Mouse (Mus musculus): ENCODE data around the gene Srsf5.
A peak's percentile ranks its signal among the peaks of the same experiment; 100 is the strongest.
"Not testable (repeated sequence)": the region's sequence is repeated elsewhere in the genome, so short reads cannot be mapped to it uniquely, and the experiment has no call there.

Srsf5 gene

DNA sequence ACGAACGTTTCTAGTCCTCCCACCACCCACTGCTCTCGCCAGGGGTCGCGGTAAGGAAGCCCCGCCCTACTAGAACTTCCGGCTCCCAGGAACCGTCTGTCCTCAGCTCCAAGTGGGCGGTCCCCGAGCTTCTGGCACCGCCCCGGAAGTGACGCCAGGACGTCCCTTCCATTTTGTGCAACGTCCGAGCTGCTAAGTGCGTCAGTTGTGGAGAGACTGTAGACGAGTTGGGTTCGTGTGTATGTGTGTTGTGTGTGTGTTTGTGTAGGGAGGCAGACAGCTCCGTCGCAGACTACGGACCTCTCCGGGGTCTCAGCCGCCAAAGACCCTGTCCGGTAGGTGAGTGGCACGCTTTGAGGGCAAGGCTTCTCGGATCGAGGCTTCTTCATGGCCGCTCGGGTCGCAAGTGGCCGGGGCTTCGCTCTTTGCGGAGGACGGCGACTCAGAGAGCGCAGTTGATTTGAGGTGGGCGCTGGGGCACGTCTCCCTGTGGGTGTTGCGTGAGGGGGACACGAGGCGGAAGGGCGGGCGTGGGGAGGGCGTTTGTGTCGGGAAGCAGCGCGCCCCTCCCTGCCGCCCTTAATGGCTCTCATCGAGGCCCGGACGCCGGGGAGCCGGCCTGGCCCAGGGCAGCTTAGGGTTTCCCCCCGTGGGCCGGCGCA, at the start of gene Srsf5:
Gene Srsf5, plus strand, starts transcription at position 171 of the 662 bp plus-strand sequence.
- DNase-seq, result peak; percentile 97 to 98

DNA sequence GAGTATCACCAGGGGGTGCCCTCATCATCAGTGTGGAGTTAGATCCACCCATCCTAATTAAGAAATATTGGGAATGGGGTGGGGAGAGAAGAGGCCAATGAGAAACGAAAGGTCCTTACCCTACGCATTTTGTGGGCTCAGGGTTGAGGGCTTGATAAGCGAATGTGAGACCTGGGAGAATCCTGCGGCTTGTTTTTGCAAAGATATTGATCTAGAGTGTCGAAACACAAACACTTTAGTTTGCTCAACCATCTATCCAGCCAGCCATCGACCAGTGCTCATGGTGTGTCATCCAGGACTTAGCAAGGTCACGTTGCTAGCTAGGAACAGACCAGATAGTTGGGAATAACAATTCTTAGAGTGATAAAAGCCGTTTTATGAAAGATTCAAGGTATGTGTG, 35.7 kb upstream of the Srsf5 start:
- DNase-seq, result no peak

DNA sequence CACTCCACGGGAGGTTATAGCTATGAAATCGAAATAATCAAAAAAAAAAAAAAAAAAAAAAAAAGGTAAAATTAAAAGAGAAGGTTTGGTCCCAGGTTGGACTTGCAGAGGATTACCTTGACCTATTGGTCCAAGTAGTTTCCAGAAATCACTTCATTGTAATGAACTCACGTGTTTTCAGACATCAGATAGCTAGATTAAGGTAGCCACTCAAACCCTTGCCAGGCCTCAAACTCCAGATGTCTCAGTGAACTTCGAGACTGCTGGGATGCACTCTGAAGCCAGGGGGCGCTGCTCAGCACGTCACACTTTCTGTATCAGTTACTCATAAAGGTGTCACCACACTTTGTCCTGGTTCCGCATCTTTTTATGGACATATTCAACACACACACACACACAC, 27.5 kb upstream of the Srsf5 start:
- peak in 1 of 2 experiments; percentile 63 for DNase-seq

DNA sequence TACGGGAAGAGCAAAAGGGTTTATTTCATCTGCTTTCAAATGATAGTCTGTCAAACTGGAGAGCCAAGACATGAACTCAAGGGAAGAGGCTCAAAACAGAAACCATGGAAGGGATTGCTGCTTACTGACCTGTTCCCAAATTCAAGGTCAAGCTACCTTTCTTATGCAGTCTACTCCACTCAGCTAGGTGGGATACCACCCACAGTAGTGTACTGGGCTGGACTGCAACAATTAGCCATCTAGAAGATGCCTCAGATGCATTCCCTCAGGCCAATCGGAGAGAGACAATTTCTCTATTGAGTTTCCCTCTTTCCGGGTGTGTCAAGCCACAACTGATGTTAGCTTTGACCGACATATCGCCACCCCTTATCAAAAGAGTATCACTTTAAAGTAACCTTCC, 24.0 kb upstream of the Srsf5 start:
- no peak for DNase-seq

DNA sequence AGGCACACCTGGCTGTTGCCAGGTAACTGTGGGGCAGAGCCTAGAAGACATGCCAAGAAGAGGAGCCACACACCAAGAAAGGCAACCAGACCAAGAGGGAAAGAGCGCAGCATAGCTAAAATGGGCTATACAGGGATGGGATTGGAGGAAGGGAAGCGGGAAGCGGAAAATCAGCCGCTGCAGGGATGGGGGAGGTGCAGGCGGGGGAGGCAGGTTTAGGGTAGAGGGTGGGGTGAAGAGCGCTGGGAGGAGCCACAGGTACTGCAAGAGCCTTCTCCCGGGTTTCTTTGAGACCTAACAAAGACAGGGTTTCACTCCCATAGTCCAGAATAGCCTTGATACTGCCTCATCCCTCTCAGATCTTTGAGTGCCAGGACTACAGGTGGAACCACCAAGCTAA, 22.4 kb upstream of the Srsf5 start:
- peak; percentile 14 to 59 for DNase-seq

DNA sequence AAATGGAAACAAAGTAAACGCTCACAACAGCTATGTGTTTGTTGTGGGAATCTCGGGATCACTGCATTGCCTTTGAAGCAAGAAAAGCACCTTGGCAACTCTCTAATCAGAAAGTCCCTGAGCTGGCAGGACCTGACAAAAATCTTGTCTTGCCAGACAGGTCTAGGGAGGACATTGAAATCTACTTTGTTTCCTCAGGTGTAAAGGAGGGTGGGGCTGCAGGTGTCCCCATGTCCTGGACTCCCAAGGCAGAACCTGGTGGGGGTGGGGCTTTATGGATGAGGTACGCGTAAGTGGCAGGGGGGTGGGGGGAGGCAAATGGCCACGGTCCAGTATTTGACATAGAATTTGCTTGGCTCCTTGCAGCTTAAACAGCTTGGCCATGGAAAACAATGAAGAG, 21.7 kb upstream of the Srsf5 start:
- DNase-seq, result peak; percentile 19 to 37

DNA sequence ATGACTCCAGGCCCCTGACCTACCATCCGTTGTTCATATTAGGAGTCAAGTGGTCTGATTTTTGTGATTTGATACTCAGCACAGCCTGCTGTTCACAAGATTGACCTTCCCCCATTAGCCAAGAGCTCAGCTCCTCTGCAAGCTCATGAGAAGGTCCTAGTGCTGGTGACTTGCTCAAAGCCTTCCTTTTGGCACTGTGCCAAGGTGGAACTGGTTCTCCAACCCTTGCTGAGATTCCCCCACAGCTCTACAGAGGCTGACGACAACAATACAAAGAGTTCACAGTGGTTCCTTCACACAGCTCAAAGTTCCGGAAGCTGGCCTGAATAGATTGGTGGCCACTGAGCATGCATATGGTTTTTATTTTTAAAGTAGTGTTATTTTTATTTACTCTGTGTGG, 21.1 kb upstream of the Srsf5 start:
- peak; percentile 59 to 65 for DNase-seq

DNA sequence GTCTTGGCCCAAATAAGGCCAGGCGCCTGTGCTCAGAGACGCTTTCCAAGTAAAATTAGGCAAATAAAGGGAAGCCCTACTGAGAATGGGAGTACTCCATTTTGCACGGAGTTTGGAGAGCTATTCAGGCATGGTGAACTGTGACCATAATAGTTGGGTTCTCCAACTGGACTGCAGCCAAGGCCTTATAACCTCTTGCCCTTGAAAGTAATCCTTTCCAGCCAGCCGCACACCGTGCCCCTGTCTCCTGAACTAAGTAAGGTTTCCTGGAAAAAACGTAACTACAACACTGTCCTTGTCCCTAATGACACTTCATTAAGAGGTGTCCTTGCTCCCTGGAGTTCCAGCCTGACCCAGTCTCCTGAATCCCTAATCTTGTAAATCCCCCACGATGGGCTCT, 19.4 kb upstream of the Srsf5 start:
- DNase-seq, result peak; percentile 88 to 91

DNA sequence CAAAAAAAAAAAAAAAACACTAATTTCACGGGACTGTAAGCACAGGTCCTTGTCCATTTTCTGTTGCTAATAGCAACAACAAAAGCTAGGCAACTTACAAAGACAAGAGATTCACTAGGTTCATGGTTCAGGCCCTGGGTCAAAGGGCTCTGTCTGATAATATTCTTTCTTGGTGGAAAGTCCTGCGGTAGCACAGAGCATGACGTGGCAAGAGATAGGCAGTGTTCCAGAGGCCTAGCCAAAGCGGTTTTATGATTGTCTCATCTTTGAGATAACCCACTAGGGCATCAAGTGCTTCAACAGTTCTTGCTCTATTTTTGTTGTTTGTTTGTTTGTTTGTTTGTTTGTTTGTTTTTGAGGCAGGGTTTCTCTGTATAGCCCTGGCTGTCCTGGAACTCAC, 18.8 kb upstream of the Srsf5 start:
- no peak for DNase-seq

DNA sequence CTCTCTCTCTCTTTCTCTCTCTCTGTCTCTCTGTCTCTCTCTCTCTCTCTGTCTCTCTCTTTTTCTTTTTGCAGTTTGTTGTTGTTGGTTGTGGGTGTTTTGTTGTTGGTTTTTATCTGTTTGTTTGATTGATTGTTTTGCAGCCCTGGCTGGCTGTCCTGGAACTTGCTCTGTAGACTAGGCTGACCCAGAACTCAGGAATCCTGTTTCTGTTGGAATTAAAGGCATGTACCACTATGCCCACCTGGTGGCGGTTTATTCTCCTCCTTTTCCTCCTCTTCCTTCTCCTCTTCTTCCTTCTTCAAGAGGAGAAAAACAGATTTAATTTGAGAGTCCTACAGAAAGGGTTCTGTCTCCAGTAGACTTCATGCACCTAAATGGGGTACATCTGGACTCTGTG, 17.8 kb upstream of the Srsf5 start:
- DNase-seq, result no peak

DNA sequence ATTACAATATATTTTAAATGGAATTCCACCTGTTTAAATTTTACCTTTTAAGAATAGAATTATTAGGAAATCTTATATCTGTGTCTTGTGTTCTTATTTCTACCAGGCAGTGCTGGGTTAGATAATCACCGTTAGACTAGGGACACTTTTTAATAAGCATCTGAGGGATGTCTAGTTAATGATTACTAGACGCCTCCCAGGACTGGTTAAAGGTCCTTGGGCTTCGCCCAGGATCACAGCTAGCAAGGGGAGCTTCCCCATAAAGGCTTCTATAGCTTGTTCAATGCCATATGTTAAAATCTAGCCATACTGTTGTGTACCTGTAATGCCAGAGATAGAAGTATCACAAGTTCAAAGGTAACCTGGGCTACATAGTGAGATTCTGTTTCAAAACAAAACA, 16.4 kb upstream of the Srsf5 start:
- DNase-seq, result peak; percentile 40 to 63

DNA sequence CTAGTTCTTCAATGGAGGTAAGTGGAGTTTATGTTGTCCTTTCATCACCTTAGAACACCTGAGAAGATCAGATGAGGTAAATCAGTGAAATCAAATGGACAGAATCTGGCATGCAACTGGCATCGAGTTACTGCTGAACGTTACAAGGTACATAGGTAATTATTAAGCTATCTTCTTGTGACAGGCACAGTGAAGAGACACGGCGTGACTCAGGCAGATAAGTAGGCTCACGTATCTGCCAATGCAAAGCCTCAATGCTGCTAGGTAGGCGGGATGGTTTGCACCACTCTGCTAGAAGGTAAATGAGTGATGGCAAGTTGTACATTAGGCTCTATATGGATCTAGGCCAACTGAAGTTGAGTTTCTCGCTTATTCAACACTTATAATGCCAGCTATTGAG, 15.2 kb upstream of the Srsf5 start:
- DNase-seq, result peak; percentile 45 to 84

DNA sequence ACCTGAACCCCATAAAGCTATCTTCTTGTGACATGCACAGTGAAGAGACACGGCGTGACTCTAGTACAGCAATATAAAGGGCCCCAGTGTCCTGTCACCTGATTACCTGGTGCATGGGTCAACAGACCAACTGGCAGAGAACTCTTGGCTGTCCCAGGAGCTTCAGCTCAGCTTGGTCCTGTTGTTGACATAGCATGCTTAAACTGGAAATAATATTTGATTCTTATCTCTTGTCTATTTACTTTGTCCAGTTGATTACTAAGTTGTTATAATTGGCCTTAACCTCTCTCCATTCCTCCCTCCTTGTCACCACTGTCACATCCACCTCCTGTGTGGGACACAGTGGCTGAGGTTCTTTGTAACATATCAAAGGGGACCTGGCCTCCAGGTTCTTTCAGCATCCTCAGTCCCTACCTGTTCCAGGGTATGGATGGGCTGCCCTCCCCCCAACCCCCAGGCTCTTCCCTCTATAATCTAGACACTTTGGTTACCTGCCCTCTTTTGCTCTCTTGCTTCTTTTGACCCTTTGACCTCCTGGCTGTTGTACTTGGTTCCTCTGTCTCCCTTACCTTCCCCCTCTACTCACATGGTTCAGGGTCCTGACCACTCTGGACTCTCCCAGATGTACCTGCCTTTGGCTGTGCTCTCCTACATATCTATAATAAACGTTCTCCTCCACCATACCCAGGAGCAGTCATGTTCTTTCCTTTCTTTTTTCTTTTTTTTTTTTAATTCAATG, 13.7 kb upstream of the Srsf5 start:
- DNase-seq, result no peak

DNA sequence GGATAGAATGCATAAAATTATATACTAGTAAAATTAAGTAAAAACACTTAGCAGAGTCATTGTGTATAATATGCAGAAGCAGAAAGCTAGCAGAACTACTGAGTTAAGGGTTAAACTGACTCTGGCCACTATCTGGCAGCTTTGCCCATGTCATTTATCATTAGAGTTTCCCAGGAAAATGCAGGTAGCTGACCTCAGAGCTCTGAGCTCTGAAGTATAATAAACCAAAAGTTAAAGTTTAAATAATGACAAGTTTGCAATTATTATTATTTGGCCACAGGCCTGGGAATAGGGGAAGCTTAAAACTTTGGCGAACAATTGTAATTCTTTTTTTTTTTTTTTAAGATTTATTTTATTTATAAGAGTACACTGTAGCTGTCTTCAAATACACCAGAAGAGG, 12.4 kb upstream of the Srsf5 start:
- DNase-seq, result no peak

DNA sequence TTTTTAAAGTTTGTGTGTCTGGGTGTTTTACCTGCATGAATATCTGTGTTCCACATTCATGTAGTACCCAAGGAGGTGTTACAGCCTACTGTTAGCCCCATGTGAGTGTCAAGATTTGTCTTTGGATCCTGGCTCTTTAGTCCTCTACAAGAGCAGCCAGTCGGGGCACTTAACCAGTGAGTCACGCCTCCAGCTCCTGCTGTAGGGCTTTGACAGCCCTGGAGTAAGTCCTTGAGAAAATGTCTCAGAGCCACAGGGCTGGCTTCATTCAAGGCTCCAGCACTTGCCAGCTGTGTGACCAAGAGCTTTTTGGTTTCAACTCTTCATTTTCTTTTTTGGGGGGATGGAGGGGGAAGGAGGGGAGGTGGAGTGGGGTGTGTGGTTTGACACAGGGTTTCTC, 8.6 kb upstream of the Srsf5 start:
- DNase-seq, result no peak

DNA sequence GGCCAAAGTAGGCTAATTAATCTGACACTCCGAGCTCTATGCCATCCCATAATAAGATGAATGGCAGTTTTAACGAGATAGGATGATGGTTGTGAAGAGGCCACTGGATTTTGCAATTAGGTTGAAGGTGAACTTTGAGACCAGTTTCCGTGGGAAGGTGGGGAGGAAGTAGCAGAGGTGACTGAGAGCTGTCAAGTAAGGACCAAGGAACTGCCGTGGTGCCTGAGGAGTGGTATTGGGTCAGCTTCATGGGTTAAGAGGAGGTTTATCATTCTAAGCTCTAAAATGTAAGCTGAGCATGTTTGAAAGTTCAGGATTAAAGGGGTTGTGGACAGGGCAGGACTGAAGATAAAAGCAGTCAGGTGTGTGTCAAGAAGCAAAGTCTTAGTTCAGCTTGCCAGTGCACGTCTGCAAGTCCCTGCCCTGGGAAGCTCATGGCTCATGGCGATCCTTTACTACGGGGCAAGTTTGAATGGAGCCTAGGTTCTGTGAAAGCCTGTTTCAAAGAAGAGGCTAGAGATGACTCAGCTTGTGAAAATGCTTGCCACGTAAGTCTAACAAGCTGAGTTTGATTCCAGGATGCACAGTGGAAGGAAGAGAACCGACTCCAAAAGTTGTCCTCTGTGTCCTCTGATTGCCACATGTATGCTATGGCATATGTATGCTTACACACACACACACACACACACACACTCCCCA, 7.8 kb upstream of the Srsf5 start:
- DNase-seq, result peak in 1 of 2 experiments; percentile 54

DNA sequence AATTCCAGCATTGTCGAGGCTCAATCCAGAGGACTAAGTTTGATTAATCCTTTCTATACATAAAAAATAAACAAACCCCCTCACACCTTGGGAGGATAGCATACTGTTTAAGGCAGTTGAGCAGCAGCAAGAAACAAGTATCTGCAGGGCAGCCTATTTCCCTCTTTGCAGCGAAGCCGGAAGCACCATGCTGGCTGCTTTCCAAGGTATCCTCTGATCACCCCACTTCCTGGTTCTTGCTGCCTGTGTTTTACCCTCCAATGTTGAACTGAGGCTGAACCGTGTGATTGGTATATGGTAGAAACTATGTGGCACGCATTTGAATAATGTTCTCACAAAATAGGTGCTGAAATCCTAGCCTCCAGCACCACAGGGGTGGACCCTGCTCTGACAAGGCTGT, 6.7 kb upstream of the Srsf5 start:
- peak; percentile 81 to 85 for DNase-seq

DNA sequence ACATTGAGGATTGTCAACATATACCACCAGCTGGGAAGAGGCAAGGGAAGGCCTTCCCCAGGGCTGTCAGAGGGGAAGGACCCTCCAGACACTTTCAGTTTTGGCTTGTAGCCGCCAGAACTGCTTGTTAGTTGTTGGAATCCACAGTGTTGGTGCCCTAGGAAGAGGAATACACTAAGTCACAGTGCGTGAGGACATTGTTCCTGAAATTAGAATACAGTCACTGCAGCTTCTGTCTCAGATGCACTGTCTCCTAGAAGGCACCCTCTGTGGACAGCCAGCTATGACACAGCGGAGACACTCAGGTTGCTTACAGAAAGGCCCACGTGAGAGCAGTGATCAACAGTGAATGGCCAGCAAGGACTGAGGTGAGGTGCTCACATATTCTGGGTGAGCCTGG, 6.1 kb upstream of the Srsf5 start:
- no peak for DNase-seq

DNA sequence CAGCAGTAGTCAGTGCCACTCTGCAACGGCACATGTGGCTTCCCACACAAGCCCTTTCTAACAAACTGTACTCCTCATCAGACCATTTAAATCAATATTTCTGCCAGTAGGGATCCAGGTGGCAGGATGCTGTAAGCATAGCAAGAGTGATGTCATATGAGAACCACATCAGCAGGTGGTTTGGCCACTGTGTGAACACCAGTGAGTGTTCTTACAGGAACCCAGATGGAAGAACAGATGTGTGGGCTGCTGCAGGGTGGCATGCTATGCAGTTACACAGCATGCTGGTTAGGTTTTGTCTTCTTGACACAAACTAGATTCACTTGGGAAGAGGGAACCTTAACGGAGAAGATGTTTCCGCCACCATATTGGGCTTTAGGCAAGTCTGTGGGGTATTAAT, 3.4 kb upstream of the Srsf5 start:
- DNase-seq, result no peak

DNA sequence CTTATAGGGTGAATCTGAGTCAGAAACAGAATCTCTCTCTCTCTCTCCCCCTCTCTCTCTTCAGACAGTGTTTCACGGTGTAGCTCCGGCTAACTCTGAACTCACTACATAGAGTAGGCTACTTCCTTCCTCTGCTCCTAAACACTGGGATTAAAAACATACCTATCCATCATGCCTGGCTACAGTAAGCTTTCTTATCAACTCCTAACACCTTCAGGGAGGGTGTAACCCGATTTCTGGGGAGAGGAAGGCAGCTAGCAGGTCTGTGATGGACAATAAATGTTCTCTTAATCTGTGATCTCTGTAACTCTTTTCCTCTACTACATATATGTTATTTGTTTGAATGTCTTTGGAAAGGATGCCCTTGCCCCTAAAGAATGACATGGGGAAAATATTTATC, 1.9 kb upstream of the Srsf5 start:
- no peak for DNase-seq

DNA sequence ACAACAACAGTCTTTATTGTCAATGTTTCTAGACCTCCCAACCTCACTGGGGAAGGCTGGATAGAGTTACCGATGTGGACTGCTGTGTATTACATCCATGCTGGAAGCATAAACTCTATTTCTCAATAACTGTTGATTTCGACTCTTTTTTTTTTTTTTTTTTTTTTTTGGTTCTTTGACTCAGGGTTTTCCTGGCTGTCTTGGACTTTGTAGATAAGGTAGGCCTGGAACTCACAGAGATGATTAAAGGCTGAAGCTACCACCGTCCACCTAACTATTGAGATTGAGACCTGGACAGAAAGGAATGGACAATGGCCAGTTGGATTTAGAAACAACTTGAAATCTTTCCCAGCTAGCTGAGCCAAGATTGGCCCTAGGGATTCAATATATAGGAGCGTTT, 1.1 kb upstream of the Srsf5 start:
- DNase-seq, result no peak

DNA sequence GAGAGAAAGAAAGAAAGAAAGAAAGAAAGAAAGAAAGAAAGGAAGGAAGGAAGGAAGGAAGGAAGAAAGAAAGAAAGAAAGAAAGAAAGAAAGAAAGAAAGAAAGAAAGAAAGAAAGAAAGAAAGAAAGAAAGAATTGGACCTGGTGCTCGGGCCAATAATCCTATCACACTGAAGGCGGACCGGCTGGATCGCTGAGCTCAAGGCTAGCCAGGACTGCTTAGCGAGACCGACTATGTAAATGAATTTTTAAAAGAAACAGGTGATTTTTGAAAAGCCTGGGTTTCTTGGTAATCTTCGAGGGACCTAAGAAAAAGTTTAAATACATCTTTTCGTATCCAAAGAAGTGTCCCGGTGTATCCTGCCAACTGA, 356 bp upstream of the Srsf5 start:
- not testable (repeated sequence) for DNase-seq

DNA sequence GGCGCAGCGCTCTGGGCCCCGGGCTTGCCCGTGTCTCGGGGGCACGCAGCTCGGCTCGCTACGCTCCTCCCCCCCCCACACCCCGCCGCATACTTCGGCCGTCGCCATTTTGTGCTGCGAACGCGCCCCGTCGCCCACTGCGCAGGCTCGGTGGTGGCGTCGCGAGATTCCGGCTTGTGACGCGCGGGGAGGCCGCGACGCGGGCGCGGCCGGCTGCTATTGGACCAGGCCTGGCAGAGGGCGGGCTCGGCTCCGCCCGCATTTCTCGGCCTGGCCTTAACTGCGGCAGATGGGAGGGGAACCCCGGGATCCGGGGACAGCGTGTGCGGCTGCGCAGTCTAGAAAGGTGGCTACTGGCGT, 672 bp downstream of the Srsf5 start:
- peak; percentile 95 to 97 for DNase-seq

DNA sequence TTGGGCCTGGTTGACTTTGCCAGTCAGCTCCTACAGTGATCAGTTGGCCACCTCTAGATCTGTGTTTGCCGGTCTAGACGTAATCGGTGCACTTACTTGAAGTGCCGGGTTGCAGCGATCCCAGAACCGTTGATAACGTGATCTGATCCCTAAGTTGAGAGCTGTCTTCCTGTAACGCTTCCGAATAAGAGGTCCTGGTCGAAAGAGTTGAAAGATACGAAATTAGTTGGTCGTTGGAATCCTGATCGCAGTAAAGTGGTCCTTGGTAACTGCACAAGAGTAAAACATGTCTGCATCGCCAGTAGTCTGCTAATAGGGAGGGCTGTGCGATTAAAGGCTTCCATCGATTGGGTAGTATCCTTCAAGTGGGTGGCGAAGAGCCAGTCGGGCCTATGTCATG, 2.9 kb downstream of the Srsf5 start:
- DNase-seq, result peak in 1 of 2 experiments; percentile 32
